Mouse (Mus musculus) ES-E14 (cell line): Measurements from ENCODE around the gene Myocd. TPM values are rescaled to one million over a fixed set of nuclear protein-coding genes. Genes with fewer than 3 reads are reported as not detected.

ENCODE experiments used
- DNase-seq: peaks from one replicate; pipeline ENCODE4 v3.0.0-alpha.2; 2013; ENCODE audit warnings: low read depth, low spot score
- H3K27ac ChIP-seq: 2 replicates; pipeline ENCODE4 v1.5.1; 2012; ENCODE audit warnings: low read depth, mild to moderate bottlenecking, low read length, moderate library complexity, mixed read lengths; ENCODE audit not compliant: poor library complexity, insufficient read depth, severe bottlenecking
- H3K36me3 ChIP-seq: 2 replicates; pipeline ENCODE4 v1.6.1; 2012; ENCODE audit warnings: mild to moderate bottlenecking, low read length, moderate library complexity, mixed read lengths; ENCODE audit not compliant: control insufficient read depth, poor library complexity, insufficient read depth, severe bottlenecking
- H3K4me1 ChIP-seq, 2 experiments: fragments of 150-350 bp in 1 of 2; sonication (generic) in 1 of 2; 2 replicates each; pipeline ENCODE4 v1.6.1; 2012; ENCODE audit warnings: low read length in 2 of 2, mild to moderate bottlenecking in 1 of 2, mixed read lengths in 1 of 2; ENCODE audit not compliant: control insufficient read depth in 2 of 2, insufficient read depth in 2 of 2, poor library complexity in 1 of 2
- H3K4me3 ChIP-seq, 2 experiments: fragments of 150-350 bp in 1 of 2; sonication (generic) in 1 of 2; 2 replicates each; pipeline ENCODE4 v1.5.1; 2012; ENCODE audit warnings: low read length in 2 of 2, low read depth in 1 of 2, mild to moderate bottlenecking in 1 of 2, mixed read lengths in 1 of 2; ENCODE audit not compliant: insufficient read depth in 1 of 2, poor library complexity in 1 of 2, severe bottlenecking in 1 of 2
- H3K9ac ChIP-seq: 2 replicates; pipeline ENCODE4 v1.6.1; 2012; ENCODE audit warnings: low read depth, mild to moderate bottlenecking, low read length, mixed read lengths; ENCODE audit not compliant: poor library complexity, insufficient read depth, severe bottlenecking
- H3K9me3 ChIP-seq: fragments of 150-350 bp; sonication (generic); 2 replicates; pipeline ENCODE4 v1.6.1; 2012; ENCODE audit warnings: low read depth, mild to moderate bottlenecking, low read length; ENCODE audit not compliant: control insufficient read depth, insufficient read depth
- CHD2 ChIP-seq: IDR thresholded peaks from 2 replicates; pipeline ENCODE4 v1.6.1; 2014; ENCODE audit warnings: mild to moderate bottlenecking, low read depth, low read length, inconsistent platforms
- HCFC1 ChIP-seq: IDR thresholded peaks from 2 replicates; pipeline ENCODE4 v1.6.1; 2012; ENCODE audit warnings: low read length, inconsistent platforms, borderline replicate concordance; ENCODE audit not compliant: insufficient read depth
- MAFK ChIP-seq: IDR thresholded peaks from 2 replicates; pipeline ENCODE4 v1.6.1; 2014; ENCODE audit warnings: mild to moderate bottlenecking, low read depth, low read length, inconsistent platforms; ENCODE audit not compliant: insufficient read depth
- ZC3H11A ChIP-seq: IDR thresholded peaks from 2 replicates; pipeline ENCODE4 v1.6.1; 2012; ENCODE audit warnings: low read depth, mild to moderate bottlenecking, inconsistent platforms, low read length, borderline replicate concordance
- ZNF384 ChIP-seq: IDR thresholded peaks from 2 replicates; pipeline ENCODE4 v1.6.1; 2012; ENCODE audit warnings: low read depth, low read length, inconsistent platforms
- in situ Hi-C, 2 experiments: fragments of 600-800 bp; cut with MboI; formaldehyde crosslinking; loops; one replicate each; pipeline ENCODE4 v1.15.1; 2025; ENCODE audit warnings: low sequenced_read_pairs in 2 of 2, inconsistent platforms in 1 of 2; ENCODE audit not compliant: unreplicated experiment in 2 of 2
- total RNA-seq: library from RNA; depleted of rRNA; stranded (reverse); fragments of 300-350 nt; gene quantifications from 2 replicates; pipeline ENCODE4 v1.2.3, GENCODE M21; 2012

Myocd gene
- total RNA-seq, 1 experiment: 0.40 TPM

- no peaks in the 10 kb centered on the region for H3K4me1 ChIP-seq
- no peak for DNase-seq
- in situ Hi-C loops: no loop called here
- TF ChIP-seq HCFC1 (no peak), ZC3H11A (no peak), ZNF384 (no peak), CHD2 (no peak), MAFK (no peak)
- H3K36me3 ChIP-seq: no peaks in the 10 kb centered on the region
- H3K9ac ChIP-seq: no peak overlapping the region
- no peaks in the 10 kb centered on the region for H3K9me3 ChIP-seq
- no peak overlapping the region for H3K27ac ChIP-seq
- H3K4me3 ChIP-seq: no peak overlapping the region
Measured at GRCm38 (mm10) chr11:65170121-65170750, 99.6 kb downstream of the Myocd start.

GRCm38 (mm10) chr11:65162767-65163120 is 107.0 kb downstream of the Myocd start, which contains the start of gene Arhgap44:
Arhgap44 (minus strand) TSS chr11:65162961.
- Histone ChIP-seq H3K36me3 (no peaks in the 10 kb centered on the region), H3K4me1 (peaks cover 2 to 4% of the 10 kb centered on the region in 2 experiments; a peak in 2 of 4 replicates), H3K27ac (no peak within 1 kb of the TSS), H3K9ac (peak within 1 kb of the TSS; percentile 81), H3K9me3 (no peaks in the 10 kb centered on the region), H3K4me3 (peak within 1 kb of the TSS; percentile 93 to 95)
- peak; percentile 97 for TF ChIP-seq HCFC1
- no peak for TF ChIP-seq CHD2
- in situ Hi-C loops: no loop called here
- peak; percentile 40 for DNase-seq

GRCm38 (mm10) chr11:65161881-65162766 is 107.7 kb downstream of the Myocd start:
- Histone ChIP-seq H3K4me1 (peaks cover 2 to 4% of the 10 kb centered on the region in 2 experiments; a peak in 2 of 4 replicates), H3K4me3 (peak overlapping the region; percentile 93 to 95), H3K9ac (peak overlapping the region; percentile 81), H3K9me3 (no peaks in the 10 kb centered on the region), H3K27ac (no peak overlapping the region), H3K36me3 (no peaks in the 10 kb centered on the region)
- peak; percentile 16 for DNase-seq
- in situ Hi-C loops: no loop called here
- TF ChIP-seq HCFC1 (no peak), ZNF384 (no peak), ZC3H11A (no peak), MAFK (no peak), CHD2 (no peak)

- peak overlapping the region; percentile 93 to 95; a peak in 3 of 4 replicates for H3K4me3 ChIP-seq
- no peak overlapping the region for H3K27ac ChIP-seq
- peak overlapping the region; percentile 81; the same call in 1 of the 2 replicates for H3K9ac ChIP-seq
- no peak for DNase-seq
- H3K9me3 ChIP-seq: no peaks in the 10 kb centered on the region
- TF ChIP-seq MAFK (no peak), HCFC1 (no peak), ZNF384 (no peak), CHD2 (no peak), ZC3H11A (no peak)
- in situ Hi-C loops: no loop called here
- H3K36me3 ChIP-seq: no peaks in the 10 kb centered on the region
- peaks cover 2 to 4% of the 10 kb centered on the region in 2 experiments; a peak in 2 of 4 replicates for H3K4me1 ChIP-seq
Measured at GRCm38 (mm10) chr11:65160991-65161880, 108.6 kb downstream of the Myocd start.
